Mouse (Mus musculus) heart, adult 2 months (tissue): ENCODE data around the gene Plekhm1. TPM values are rescaled to one million over a fixed set of nuclear protein-coding genes. Genes with fewer than 3 reads are reported as not detected.
A peak's percentile ranks its signal among the peaks of the same experiment; 100 is the strongest.

Source experiments
- DNase-seq, 2 experiments: peaks; one replicate each; pipeline ENCODE4 v3.0.0; 2021
- H3K27ac ChIP-seq: fragments of 200-600 bp; 2 replicates; pipeline ENCODE4 v1.8.1; 2022
- H3K27me3 ChIP-seq: fragments of 200-500 bp; 2 replicates; pipeline ENCODE4 v1.6.1; 2012; ENCODE audit warnings: mild to moderate bottlenecking, low read length, inconsistent platforms, mixed read lengths; ENCODE audit not compliant: control insufficient read depth, insufficient read depth
- H3K36me3 ChIP-seq: fragments of 200-500 bp; 2 replicates; pipeline ENCODE4 v1.6.1; 2012; ENCODE audit warnings: low read length, inconsistent platforms; ENCODE audit not compliant: control insufficient read depth, insufficient read depth
- H3K4me1 ChIP-seq: fragments of 200-500 bp; 2 replicates; pipeline ENCODE4 v1.6.1; 2011; ENCODE audit warnings: low read length; ENCODE audit not compliant: control insufficient read depth, insufficient read depth
- H3K4me3 ChIP-seq: fragments of 200-600 bp; 2 replicates; pipeline ENCODE4 v1.8.1; 2022
- H3K79me2 ChIP-seq: fragments of 200-500 bp; replicated peaks from 2 replicates; pipeline ENCODE4 v1.6.1; 2012; ENCODE audit warnings: mild to moderate bottlenecking, inconsistent platforms, low read length, moderate library complexity, mixed read lengths; ENCODE audit not compliant: control insufficient read depth, insufficient read depth
- H3K9ac ChIP-seq: fragments of 200-500 bp; 2 replicates; pipeline ENCODE4 v1.6.1; 2012; ENCODE audit warnings: low read depth, mild to moderate bottlenecking, control low read depth, inconsistent platforms, low read length, mixed read lengths
- CTCF ChIP-seq: fragments of 200-600 bp; IDR thresholded peaks from 2 replicates; pipeline ENCODE4 v1.8.1; 2022; ENCODE audit warnings: antibody characterized with exemption, mild to moderate bottlenecking, moderate library complexity
- EP300 ChIP-seq: fragments of 200-500 bp; IDR thresholded peaks from 2 replicates; pipeline ENCODE4 v1.6.1; 2011; ENCODE audit warnings: low read depth, low read length, control low read depth; ENCODE audit not compliant: insufficient read depth
- POLR2A ChIP-seq: fragments of 200-500 bp; IDR thresholded peaks from 2 replicates; pipeline ENCODE4 v1.6.1; 2011; ENCODE audit warnings: mild to moderate bottlenecking, low read depth, low read length, control low read depth; ENCODE audit not compliant: insufficient read depth
- WGBS: fragments of 180-500 bp; shearing (Covaris S2); methylation state at CpG from one replicate; pipeline ENCODE4 v1.1.7; 2018; 5-methylcytosine and 5-hydroxymethylcytosine counted together
- intact Hi-C: fragments of 180-260 bp; cut with DNase I; formaldehyde crosslinking; loops from one replicate; pipeline ENCODE4 v1.15.1; 2025
- polyA plus RNA-seq: library from polyadenylated mRNA; depleted of rRNA; stranded (reverse); fragments of >200 nt; gene quantifications from 2 replicates; pipeline ENCODE4 v1.2.3, GENCODE M21; 2012
- total RNA-seq, 2 experiments: library from RNA; stranded (reverse); gene quantifications; 2 replicates each; pipeline ENCODE4 v1.2.3; 2021

Gene Plekhm1
- total and polyA plus RNA-seq, 3 experiments, result 10.2 to 11.9 (median 10.6) TPM

GRCm38 (mm10) chr11:103406551-103406950 is 5.9 kb downstream of the Plekhm1 start:
- no peak overlapping the region for H3K27ac ChIP-seq
- 55% methylated on average over 7 of the region's 7 CpGs for WGBS

GRCm38 (mm10) chr11:103405814-103406213 is 6.7 kb downstream of the Plekhm1 start:
- peaks cover 2% of the 10 kb centered on the region; the same call in 1 of the 2 replicates for H3K79me2 ChIP-seq
- intact Hi-C loops, result no loop called here
- H3K27me3 ChIP-seq, result no peaks in the 10 kb centered on the region
- WGBS, result 76% methylated on average over 1 of the region's 1 CpGs
- no peak for TF ChIP-seq POLR2A
- no peak for TF ChIP-seq CTCF
- no peak for TF ChIP-seq EP300
- H3K4me1 ChIP-seq, result no peaks in the 10 kb centered on the region; the same call in 1 of the 2 replicates
- no peak overlapping the region for H3K9ac ChIP-seq
- H3K27ac ChIP-seq, result no peak overlapping the region
- no peak for DNase-seq
- no peaks in the 10 kb centered on the region for H3K36me3 ChIP-seq
- no peak overlapping the region for H3K4me3 ChIP-seq

More at GRCm38 (mm10) chr11:103406551-103406950, 5.9 kb downstream of the Plekhm1 start:
- DNase-seq, result peak; percentile 33 to 36
- Histone ChIP-seq H3K36me3 (no peaks in the 10 kb centered on the region), H3K9ac (no peak overlapping the region), H3K4me1 (no peaks in the 10 kb centered on the region; the same call in none of the 2 replicates), H3K27me3 (no peaks in the 10 kb centered on the region), H3K4me3 (no peak overlapping the region), H3K79me2 (peaks cover 2% of the 10 kb centered on the region; the same call in 1 of the 2 replicates)
- no peak for TF ChIP-seq POLR2A
- no peak for TF ChIP-seq CTCF
- no peak for TF ChIP-seq EP300
- intact Hi-C loops, result no loop called here

GRCm38 (mm10) chr11:103404618-103405017 is 7.9 kb downstream of the Plekhm1 start:
- Histone ChIP-seq H3K27ac (no peak overlapping the region), H3K36me3 (no peaks in the 10 kb centered on the region), H3K9ac (no peak overlapping the region), H3K4me3 (no peak overlapping the region), H3K79me2 (no peaks in the 10 kb centered on the region; the same call in 1 of the 2 replicates), H3K27me3 (no peaks in the 10 kb centered on the region), H3K4me1 (no peaks in the 10 kb centered on the region; the same call in 1 of the 2 replicates)
- DNase-seq, result no peak
- intact Hi-C loops, result loop anchor here (5.0 kb wide), 1 partner anchor 153 kb away; no protein-coding TSS in a partner anchor
- TF ChIP-seq CTCF, result no peak

- Histone ChIP-seq H3K79me2 (no peaks in the 10 kb centered on the region; the same call in 1 of the 2 replicates), H3K27ac (no peak overlapping the region), H3K4me1 (no peaks in the 10 kb centered on the region; the same call in 1 of the 2 replicates), H3K27me3 (no peaks in the 10 kb centered on the region), H3K9ac (no peak overlapping the region), H3K4me3 (no peak overlapping the region), H3K36me3 (no peaks in the 10 kb centered on the region)
- no peak for TF ChIP-seq EP300
- no peak for TF ChIP-seq CTCF
- TF ChIP-seq POLR2A, result no peak
- WGBS, result 66% methylated on average over 4 of the region's 4 CpGs
- peak in 1 of 2 experiments; percentile 38 for DNase-seq
- intact Hi-C loops, result loop anchor here (5.0 kb wide), 1 partner anchor 154 kb away; no protein-coding TSS in a partner anchor
Observed at GRCm38 (mm10) chr11:103403776-103404175, 8.7 kb downstream of the Plekhm1 start.

GRCm38 (mm10) chr11:103402738-103403137 is 9.7 kb downstream of the Plekhm1 start:
- TF ChIP-seq EP300, result no peak
- TF ChIP-seq POLR2A, result no peak
- TF ChIP-seq CTCF, result no peak
- no peak overlapping the region for H3K9ac ChIP-seq
- no peaks in the 10 kb centered on the region; the same call in 1 of the 2 replicates for H3K4me1 ChIP-seq
- H3K27me3 ChIP-seq, result no peaks in the 10 kb centered on the region
- H3K4me3 ChIP-seq, result no peak overlapping the region
- H3K27ac ChIP-seq, result no peak overlapping the region
- no peak for DNase-seq
- H3K79me2 ChIP-seq, result no peaks in the 10 kb centered on the region
- WGBS, result 66% methylated on average over 5 of the region's 5 CpGs
- intact Hi-C loops, result loop anchor here (5.0 kb wide), 1 partner anchor 155 kb away; no protein-coding TSS in a partner anchor
- H3K36me3 ChIP-seq, result no peaks in the 10 kb centered on the region

GRCm38 (mm10) chr11:103402198-103402597 is 10.3 kb downstream of the Plekhm1 start:
- WGBS, result 76% methylated on average over 2 of the region's 2 CpGs
- Histone ChIP-seq H3K9ac (no peak overlapping the region), H3K4me1 (no peaks in the 10 kb centered on the region; the same call in 1 of the 2 replicates), H3K79me2 (no peaks in the 10 kb centered on the region), H3K27ac (no peak overlapping the region), H3K4me3 (no peak overlapping the region), H3K36me3 (no peaks in the 10 kb centered on the region), H3K27me3 (no peaks in the 10 kb centered on the region)
- intact Hi-C loops, result loop anchor here (5.0 kb wide), 1 partner anchor 155 kb away; no protein-coding TSS in a partner anchor
- DNase-seq, result peak; percentile 50 to 55
- peak; percentile 46; the same call in 1 of the 2 replicates for TF ChIP-seq EP300
- TF ChIP-seq POLR2A, result no peak
- TF ChIP-seq CTCF, result peak; percentile 87
